Mouse (Mus musculus): ENCODE data around the gene Gjc1. TPM values are rescaled to one million over a fixed set of nuclear protein-coding genes. Genes with fewer than 3 reads are reported as not detected.

Gene Gjc1
- polyA plus RNA-seq, 1 experiment from 2014 or later, result 39.0 TPM

GRCm38 (mm10) chr11:102810721-102811485 lies 8.6 kb downstream of the Gjc1 start:
- WGBS, result 54% methylated on average over 4 of the region's 4 CpGs
- Histone ChIP-seq H3K9me3 (no peaks in the 10 kb centered on the region), H3K36me3 (no peaks in the 10 kb centered on the region), H3K27me3 (replicated peaks) (no peaks in the 10 kb centered on the region), H3K4me1 (0 out of 2 replicates have a peak, but pooled peaks cover 3% of the 10 kb centered on the region), H3K4me2 (no peak overlapping the region), H3K27ac (no peak overlapping the region), H3K4me3 (replicated peaks) (no peak overlapping the region), H3K9ac (no peak overlapping the region)
- ATAC-seq (ENCODE audit: insufficient read depth, low FRiP score, low read depth), result no peak

DNA sequence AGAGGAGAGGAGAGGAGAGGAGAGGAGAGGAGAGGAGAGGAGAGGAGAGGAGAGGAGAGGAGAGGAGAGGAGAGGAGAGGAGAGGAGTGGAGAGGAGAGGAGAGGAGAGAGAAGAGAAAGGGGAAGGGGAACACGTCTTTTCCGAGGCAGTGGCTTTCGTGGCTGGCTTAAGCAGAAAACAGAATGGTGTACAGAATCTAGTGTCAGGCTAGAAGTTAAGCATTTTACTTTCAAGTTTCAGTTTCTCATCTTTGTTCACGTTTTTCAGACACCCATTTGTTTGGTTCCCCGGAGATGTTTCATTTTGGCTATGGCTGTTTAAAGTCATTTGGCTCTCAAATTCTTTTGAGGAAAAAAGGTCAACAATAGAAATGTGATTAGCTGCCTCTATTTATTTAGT lies 11.3 kb downstream of the Gjc1 start:
- ATAC-seq (ENCODE audit: insufficient read depth, low FRiP score, low read depth), result no peak
- Histone ChIP-seq H3K36me3 (no peaks in the 10 kb centered on the region), H3K4me2 (no peak overlapping the region), H3K9ac (no peak overlapping the region), H3K27me3 (replicated peaks) (no peaks in the 10 kb centered on the region), H3K4me1 (no peaks in the 10 kb centered on the region), H3K4me3 (replicated peaks) (no peak overlapping the region), H3K9me3 (no peaks in the 10 kb centered on the region), H3K27ac (no peak overlapping the region)
- 55% methylated on average over 5 of the region's 5 CpGs for WGBS

DNA sequence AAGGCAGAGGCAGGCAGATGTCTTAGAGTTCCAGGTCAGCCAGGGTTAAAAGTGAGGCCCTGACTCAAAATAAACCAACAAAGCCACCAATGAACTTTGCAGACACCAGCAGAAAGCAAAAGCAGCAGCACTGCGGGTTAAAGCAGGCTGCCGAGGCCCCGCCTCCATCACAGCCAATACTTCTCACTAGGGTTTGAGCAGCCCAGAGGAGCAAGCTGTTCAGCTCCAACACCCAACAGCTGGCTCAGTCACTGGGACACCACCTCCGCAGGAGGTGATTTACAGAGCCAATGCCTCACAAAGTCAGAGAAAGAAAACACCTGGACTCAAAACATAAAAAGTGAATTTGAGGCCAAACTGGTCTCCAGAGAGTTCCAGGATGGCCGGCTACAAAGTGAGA lies 16.0 kb downstream of the Gjc1 start:
- no peak for ATAC-seq (ENCODE audit: insufficient read depth, low FRiP score, low read depth)
- Histone ChIP-seq H3K27me3 (replicated peaks) (no peaks in the 10 kb centered on the region), H3K9ac (no peak overlapping the region), H3K4me3 (replicated peaks) (no peak overlapping the region), H3K4me1 (no peaks in the 10 kb centered on the region), H3K27ac (no peak overlapping the region), H3K4me2 (no peak overlapping the region), H3K36me3 (peaks cover 11% of the 10 kb centered on the region; the same call in 1 of the 2 replicates), H3K9me3 (no peaks in the 10 kb centered on the region)
- WGBS, result 69% methylated on average over 5 of the region's 5 CpGs

- Histone ChIP-seq H3K9ac (no peak overlapping the region), H3K36me3 (peaks cover 3% of the 10 kb centered on the region; the same call in 1 of the 2 replicates), H3K4me1 (0 out of 2 replicates have a peak, but pooled peaks cover 3% of the 10 kb centered on the region), H3K4me2 (no peak overlapping the region), H3K4me3 (replicated peaks) (no peak overlapping the region), H3K9me3 (no peaks in the 10 kb centered on the region), H3K27me3 (replicated peaks) (no peaks in the 10 kb centered on the region), H3K27ac (0 out of 2 replicates have a peak overlapping the region, but pooled peaks have one; percentile 3)
- WGBS, result 44% methylated on average over 8 of the region's 8 CpGs
- no peak for ATAC-seq (ENCODE audit: insufficient read depth, low FRiP score, low read depth)
Observed at GRCm38 (mm10) chr11:102794157-102794556, 25.3 kb downstream of the Gjc1 start.

DNA sequence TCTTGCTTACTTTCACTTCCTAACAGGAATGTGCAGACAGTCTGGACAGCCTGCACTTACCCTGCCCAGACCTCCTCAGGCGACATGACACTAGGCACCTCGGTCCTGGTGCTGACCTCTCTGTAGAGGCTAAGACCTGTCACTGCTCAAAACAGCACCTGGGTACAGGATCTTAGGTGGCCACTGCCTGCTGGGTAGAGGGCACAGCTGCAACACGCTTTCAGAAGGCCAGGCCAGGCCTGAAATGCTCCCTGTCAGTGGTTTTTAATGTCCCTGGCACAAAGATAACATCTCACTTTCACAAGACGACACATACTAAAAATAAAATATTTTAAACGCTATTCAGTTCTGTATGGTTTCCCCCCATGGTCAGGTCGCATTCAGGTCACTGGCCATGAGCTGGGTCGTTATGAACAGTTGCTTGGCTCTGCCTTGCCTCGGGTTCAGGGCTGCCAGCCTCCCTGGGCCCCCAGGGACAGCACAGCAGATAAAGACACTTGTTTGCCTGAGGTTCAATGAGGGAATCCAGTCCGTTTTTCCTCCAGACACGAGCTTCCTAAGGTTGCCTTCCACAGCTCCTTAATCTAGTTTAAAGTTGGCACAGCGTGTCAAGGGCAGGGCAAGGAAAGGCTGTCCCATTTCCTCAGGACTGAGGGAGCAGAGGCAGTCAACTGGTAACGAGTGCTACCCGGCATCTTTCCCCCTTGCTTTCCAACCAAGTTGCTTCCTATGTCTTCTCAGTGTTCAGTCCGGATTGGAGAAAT lies 27.6 kb downstream of the Gjc1 start:
- Histone ChIP-seq H3K4me2 (no peak overlapping the region), H3K9ac (no peak overlapping the region), H3K36me3 (no peaks in the 10 kb centered on the region), H3K4me1 (0 out of 2 replicates have a peak, but pooled peaks cover 3% of the 10 kb centered on the region), H3K27me3 (replicated peaks) (no peaks in the 10 kb centered on the region), H3K27ac (no peak overlapping the region), H3K9me3 (no peaks in the 10 kb centered on the region), H3K4me3 (replicated peaks) (no peak overlapping the region)
- no peak for ATAC-seq (ENCODE audit: insufficient read depth, low FRiP score, low read depth)
- WGBS, result 57% methylated on average over 14 of the region's 14 CpGs

GRCm38 (mm10) chr11:102787688-102788177 lies 31.8 kb downstream of the Gjc1 start:
- Histone ChIP-seq H3K27me3 (replicated peaks) (no peaks in the 10 kb centered on the region), H3K27ac (no peak overlapping the region), H3K36me3 (no peaks in the 10 kb centered on the region), H3K4me1 (0 out of 2 replicates have a peak, but pooled peaks cover 3% of the 10 kb centered on the region), H3K4me3 (replicated peaks) (no peak overlapping the region), H3K9me3 (no peaks in the 10 kb centered on the region), H3K4me2 (no peak overlapping the region), H3K9ac (no peak overlapping the region)
- ATAC-seq (ENCODE audit: insufficient read depth, low FRiP score, low read depth), result no peak
- 67% methylated on average over 5 of the region's 5 CpGs for WGBS

- Histone ChIP-seq H3K4me2 (no peak overlapping the region), H3K9me3 (no peaks in the 10 kb centered on the region), H3K27me3 (replicated peaks) (no peaks in the 10 kb centered on the region), H3K4me3 (replicated peaks) (no peak overlapping the region), H3K27ac (no peak overlapping the region), H3K36me3 (no peaks in the 10 kb centered on the region), H3K9ac (no peak overlapping the region), H3K4me1 (0 out of 2 replicates have a peak, but pooled peaks cover 3% of the 10 kb centered on the region)
- 61% methylated on average over 7 of the region's 7 CpGs for WGBS
- ATAC-seq (ENCODE audit: insufficient read depth, low FRiP score, low read depth), result no peak
Observed at GRCm38 (mm10) chr11:102783443-102783842, 36.1 kb downstream of the Gjc1 start.

DNA sequence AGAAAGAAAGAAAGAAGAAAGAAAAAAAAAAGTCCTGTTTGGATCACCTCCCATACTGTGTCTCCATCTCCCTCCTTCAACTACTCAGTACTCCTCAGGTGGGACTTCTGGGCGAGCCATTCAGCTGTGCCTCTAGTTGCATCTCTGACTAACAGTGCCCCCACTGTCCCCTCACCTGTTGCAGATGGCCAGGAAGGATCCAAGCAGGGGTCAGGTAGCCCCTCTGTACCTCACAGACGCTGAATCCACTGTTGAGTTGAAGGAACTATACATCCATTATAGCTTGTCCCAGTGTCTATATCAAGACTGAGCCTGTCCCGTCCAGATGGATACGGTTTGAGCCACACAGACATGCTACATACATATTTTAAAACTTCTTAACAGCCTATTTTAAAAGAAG lies 38.0 kb downstream of the Gjc1 start:
- ATAC-seq (ENCODE audit: insufficient read depth, low FRiP score, low read depth), result no peak
- Histone ChIP-seq H3K9me3 (no peaks in the 10 kb centered on the region), H3K27ac (no peak overlapping the region), H3K4me1 (peaks cover 14% of the 10 kb centered on the region), H3K9ac (no peak overlapping the region), H3K4me2 (no peak overlapping the region), H3K36me3 (no peaks in the 10 kb centered on the region), H3K4me3 (replicated peaks) (no peak overlapping the region), H3K27me3 (replicated peaks) (no peaks in the 10 kb centered on the region)
- 77% methylated on average over 4 of the region's 4 CpGs for WGBS

DNA sequence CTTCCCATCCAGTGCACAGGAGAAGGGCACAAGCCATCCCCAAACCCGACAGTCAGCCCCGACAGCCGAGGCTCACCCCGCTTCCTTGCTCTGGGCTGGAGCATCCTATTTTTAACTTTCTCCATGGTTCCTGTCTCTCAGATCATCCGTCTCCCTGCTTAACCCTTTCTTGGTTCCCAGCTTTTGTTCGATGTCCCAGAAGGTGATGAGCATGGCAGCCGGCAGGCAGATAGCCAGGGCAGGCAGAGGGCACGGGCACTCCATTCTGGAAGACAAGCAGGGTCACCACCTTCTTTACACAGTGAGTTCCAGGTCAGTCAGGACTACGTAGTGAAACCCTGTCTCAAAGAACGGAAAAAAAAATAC lies 38.5 kb downstream of the Gjc1 start:
- ATAC-seq (ENCODE audit: insufficient read depth, low FRiP score, low read depth), result no peak
- WGBS, result 49% methylated on average over 10 of the region's 10 CpGs
- H3K9ac ChIP-seq, result no peak overlapping the region
- no peaks in the 10 kb centered on the region for H3K36me3 ChIP-seq
- H3K27ac ChIP-seq, result no peak overlapping the region
- no peaks in the 10 kb centered on the region for H3K27me3 ChIP-seq (replicated peaks)
- H3K4me3 ChIP-seq (replicated peaks), result no peak overlapping the region
- no peak overlapping the region for H3K4me2 ChIP-seq
- H3K4me1 ChIP-seq, result peaks cover 14% of the 10 kb centered on the region
- H3K9me3 ChIP-seq, result no peaks in the 10 kb centered on the region

GRCm38 (mm10) chr11:102780271-102780985 lies 39.1 kb downstream of the Gjc1 start:
- Histone ChIP-seq H3K4me1 (peaks cover 15% of the 10 kb centered on the region), H3K9ac (no peak overlapping the region), H3K27me3 (replicated peaks) (no peaks in the 10 kb centered on the region), H3K9me3 (no peaks in the 10 kb centered on the region), H3K36me3 (no peaks in the 10 kb centered on the region), H3K4me2 (no peak overlapping the region), H3K4me3 (replicated peaks) (no peak overlapping the region), H3K27ac (no peak overlapping the region)
- 43% methylated on average over 11 of the region's 11 CpGs for WGBS
- no peak for ATAC-seq (ENCODE audit: insufficient read depth, low FRiP score, low read depth)

- no peak overlapping the region for H3K4me2 ChIP-seq
- no peak overlapping the region for H3K9ac ChIP-seq
- no peak for ATAC-seq (ENCODE audit: insufficient read depth, low FRiP score, low read depth)
Observed at GRCm38 (mm10) chr11:102779824-102780223, 39.7 kb downstream of the Gjc1 start.

More at GRCm38 (mm10) chr11:102779824-102780223, 39.7 kb downstream of the Gjc1 start:
- 62% methylated on average over 7 of the region's 7 CpGs for WGBS
- no peaks in the 10 kb centered on the region for H3K36me3 ChIP-seq
- H3K4me3 ChIP-seq (replicated peaks), result no peak overlapping the region
- no peaks in the 10 kb centered on the region for H3K27me3 ChIP-seq (replicated peaks)
- H3K27ac ChIP-seq, result no peak overlapping the region
- H3K4me1 ChIP-seq, result peaks cover 21% of the 10 kb centered on the region
- H3K9me3 ChIP-seq, result no peaks in the 10 kb centered on the region

Data from stomach, embryonic 15.5 days (tissue).